Mouse (Mus musculus): ENCODE measurements around the gene Adam8.

Gene Adam8

GRCm38 (mm10) chr7:139944291-139945240 is 47.8 kb downstream of the Adam8 start:
- no peak for DNase-seq

DNA sequence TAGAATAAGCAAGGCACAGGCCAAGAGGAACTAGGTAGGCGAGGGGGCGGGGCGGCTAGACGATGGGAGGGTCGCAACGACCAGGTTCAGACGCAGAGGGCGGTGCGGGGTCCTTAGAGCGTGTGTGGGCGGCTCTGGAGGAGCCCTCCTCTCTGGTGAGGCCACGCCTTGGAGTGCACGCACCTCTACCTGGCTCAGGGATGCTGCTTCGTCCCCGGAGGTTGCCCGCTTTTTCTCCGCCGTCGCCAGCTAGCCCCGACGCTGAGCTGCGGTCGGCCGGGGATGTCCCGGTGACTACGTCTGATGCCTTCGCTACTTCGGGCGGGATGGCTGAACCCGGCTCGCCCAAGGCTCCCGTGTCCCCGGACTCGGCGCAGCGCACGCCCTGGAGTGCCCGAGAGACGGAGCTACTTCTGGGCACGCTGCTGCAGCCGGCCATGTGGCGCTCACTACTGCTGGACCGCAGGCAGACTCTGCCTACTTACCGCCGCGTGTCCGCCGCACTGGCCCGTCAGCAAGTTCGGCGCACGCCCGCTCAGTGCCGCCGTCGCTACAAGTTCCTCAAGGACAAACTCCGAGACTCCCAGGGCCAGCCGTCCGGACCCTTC is 48.6 kb downstream of the Adam8 start, which contains the start of gene Utf1:
Utf1 (plus strand) TSS at position 116 of the 608 bp plus-strand sequence.
- DNase-seq = peak; percentile 44

DNA sequence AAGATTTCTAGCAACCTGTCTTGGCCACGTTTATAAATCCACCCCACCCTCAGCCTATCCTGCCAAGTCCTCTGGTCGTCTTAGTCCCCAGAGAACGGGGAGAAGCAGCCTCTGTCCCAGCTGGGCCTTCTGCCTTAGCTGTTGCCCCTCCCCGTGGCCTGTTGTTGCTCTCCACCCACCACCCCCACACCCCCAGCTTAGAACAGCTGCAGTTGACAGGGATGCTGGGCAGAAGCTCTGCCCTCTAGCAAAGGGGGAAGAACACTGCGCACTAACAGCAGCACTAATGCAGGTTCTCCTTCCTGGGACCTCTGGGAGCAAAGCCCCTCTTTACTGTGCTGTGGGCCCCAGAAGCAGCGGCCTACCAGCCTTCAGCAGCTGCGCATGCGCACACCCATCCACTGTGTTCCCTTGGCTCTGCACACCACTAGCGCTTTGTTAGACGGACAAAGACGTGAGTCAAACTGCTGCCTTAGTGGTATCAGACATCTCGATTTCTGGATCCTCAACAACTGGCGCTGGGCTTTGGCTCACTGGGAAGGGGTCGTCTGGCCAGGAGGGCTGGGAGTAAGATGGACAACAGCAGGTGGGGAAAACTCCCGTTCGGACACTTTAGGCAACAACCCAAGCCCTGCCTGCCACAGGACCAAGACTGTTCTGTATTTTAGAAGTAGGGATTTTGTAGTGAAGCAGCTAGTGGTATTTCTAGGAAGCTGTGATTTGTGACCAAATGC is 51.7 kb downstream of the Adam8 start:
- DNase-seq = no peak

DNA sequence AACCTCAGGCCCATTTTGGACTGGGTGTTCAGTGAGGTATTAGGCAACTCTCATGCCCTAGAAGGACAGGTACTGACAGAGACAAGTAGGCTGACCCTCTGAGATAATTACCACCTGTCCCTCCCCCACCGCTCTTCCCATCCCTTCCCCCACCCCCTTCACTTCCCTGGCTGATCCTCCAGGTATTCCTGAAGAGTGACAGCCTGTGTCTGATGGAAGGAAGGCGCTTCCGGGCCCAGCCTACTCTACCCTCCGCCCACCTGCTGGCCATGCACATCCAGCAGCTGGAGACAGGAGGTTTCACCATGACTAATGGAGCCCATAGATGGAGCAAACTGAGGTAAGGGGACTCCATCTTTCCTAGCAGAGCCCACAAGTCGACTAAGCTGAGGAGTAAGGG is 54.6 kb downstream of the Adam8 start:
- no peak for DNase-seq

DNA sequence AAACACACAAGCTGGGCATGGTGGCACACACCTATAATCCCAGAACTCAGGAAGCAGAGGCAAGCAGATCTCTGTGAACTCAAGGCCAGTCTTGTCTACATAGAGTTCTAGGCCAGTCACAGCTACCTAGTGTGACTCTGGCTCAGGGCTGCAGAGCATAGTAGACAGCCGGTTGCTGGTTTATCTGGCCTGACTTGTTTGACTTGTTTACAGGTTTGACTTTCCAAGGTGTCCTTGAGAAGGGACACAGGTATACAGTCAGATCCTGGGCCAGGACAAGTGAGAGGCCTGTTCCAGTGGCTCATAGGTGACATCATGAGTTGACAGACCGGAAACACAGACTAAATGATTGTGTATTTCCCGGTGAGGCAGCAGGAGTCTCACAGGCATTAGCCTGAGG is 55.2 kb downstream of the Adam8 start:
- DNase-seq = no peak

DNA sequence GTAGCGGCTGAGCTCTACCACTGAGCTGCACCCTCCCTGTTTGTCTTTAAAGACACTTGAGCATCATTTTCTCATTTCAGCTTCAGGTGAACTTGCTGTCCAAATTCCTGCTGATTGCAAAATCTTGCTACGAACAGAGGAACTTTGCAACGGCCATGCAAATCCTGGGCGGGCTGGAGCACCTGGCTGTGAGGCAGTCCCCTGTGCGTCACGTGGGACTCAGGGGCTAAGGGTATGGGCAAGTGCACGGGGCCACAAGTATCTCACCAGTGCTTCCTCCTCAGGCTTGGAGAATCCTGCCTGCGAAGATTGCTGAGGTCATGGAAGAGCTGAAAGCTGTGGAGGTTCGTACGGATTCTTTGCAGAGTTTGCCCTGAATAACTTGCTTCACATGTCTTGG is 55.7 kb downstream of the Adam8 start:
- DNase-seq = no peak

DNA sequence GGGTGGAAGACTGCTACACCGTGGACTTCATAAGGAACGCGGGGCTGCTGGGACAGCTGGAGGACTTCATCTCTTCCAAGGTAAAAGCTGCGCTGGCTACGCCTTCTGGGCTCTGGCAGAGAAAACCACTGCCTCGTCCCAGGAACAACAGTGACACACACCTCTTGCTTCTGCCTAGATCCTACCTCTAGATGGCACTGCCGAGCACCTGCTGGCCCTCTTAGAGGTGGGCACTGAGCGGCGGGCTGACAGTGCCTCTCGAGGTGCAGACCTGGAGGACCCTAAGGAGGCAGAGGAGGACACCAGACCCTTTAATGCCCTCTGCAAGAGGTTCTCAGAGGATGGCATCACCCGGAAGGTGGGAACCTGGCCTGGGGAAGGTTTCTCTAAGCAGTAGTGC is 61.6 kb downstream of the Adam8 start:
- DNase-seq = peak; percentile 75
